Mouse (Mus musculus) heart, postnatal 4 days (tissue): ENCODE data around the gene Rab4b. TPM values are rescaled to one million over a fixed set of nuclear protein-coding genes. Genes with fewer than 3 reads are reported as not detected.
A peak's percentile ranks its signal among the peaks of the same experiment; 100 is the strongest.

Experiments
- DNase-seq: peaks from one replicate; pipeline ENCODE4 v3.0.0; 2021
- total RNA-seq, 2 experiments: library from RNA; stranded (reverse); gene quantifications; 2 replicates each; pipeline ENCODE4 v1.2.3; 2021

Rab4b gene
- total RNA-seq, 2 experiments from 2014 or later: 24.7 to 27.8 TPM

DNA sequence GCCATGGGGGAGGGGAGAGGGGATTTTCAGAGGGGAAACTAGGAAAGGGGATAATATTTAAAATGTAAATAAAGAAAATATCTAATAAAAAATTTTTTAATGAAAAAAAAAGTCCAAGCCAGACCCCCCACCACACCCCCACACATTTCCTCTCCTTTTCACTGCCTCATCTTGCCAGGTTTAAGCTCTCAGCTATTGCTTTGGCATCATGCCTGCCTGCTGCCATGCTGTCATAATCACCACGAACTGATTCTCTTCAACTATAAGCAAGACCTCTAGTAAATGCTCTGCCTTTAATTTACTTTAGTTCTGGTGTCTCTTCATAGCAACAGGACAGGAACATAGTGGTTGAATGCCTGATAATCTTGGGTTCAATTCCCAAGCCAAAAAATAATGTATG is 3.8 kb upstream of the Rab4b start:
- no peak for DNase-seq

DNA sequence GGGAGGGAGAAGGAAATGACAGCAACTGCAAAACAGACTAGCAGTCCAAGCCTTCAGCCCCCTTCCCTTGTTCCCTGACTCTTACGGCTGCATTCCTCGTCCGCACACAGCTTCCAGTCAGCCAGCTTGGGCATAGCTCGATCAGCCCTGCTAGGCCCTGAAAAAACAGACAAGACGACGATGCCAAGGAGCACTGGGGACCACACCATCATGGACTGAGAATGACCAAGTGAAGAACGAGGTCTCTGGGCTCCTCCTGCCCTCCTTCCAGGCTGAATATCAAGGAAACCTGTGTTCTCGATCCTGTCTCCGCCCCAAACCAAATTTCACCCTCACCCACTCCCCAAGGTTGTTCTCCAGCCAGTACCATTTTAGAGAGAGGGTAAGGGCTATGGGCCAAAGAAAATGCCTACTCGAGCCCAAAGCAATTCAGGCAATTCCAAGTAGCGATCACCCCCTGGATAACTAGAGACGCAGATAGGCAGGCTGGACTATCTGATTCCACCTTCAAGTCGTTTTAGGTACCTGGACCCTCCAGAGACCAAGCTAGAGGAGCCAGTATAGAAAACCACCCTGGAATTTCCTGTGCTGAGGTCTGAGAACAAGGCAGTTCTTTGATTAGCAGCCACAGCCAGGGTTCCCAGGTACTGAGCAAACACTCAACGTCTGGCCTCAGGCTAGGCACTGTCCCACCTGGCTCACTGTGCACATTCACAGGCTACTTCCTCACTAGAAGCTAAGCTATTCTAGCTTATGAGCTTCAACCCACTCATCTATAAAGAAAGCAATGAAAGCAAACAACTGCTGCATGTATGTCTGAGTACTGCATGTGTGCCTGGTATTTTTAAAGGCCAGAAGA is 2.4 kb upstream of the Rab4b start, which contains the start of the genes Gm21983 and Mia:
TSS of gene Gm21983 (minus strand) at position 250 of the 859 bp plus-strand sequence.
TSS of gene Mia (minus strand) at position 321 of the 859 bp plus-strand sequence.
- no peak for DNase-seq

DNA sequence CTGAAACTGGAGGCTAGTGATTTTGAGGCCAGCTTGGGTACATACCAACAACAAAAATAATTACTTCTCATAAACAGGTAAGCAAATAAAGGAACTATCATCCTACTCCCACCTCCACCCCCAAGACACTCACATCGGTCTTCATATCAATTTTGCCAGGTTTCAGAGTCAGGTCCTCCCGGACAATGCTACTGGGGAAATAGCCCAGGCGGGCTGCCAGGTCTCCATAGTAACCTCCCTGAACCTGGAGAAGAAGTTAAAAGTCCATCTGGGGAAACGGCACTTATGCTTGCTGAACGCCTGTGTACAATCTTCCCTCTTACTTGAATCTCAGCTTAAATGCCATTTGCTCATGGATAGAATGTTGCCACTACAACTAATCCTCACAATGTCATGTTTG is 1.3 kb upstream of the Rab4b start:
- peak; percentile 74 for DNase-seq

DNA sequence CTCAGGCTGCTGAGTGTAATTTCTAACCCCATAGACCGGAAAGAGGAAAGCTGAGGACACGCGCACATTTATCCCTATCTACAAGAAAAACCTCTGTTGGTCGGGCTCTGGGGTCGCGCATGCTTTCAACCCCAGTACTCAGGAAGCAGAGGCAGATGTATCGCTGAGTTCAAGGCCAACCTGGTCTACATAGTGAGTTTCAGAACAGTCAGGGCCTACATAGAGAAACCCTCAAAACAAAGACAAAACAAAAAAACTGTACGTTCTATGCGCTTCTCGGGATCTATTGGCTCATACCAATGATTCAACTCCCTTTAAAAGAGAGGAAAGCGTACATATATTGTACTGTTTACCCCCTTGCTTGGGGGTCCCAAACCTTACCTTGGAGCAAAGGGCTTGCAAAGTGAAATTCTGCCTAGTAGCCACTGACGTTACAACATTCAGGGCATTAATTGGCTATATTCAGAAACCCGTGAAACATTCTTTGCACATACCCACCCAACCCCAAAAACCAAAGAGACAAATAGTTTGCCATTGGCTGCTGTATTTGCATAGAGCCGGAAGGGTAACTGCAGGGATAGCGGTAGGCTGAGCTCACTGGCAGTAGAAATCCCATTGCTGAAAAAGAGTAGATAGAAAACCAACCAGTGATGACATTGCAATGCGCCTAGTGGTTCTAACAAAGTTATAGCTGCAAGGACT is 672 bp upstream of the Rab4b start:
- DNase-seq: no peak

DNA sequence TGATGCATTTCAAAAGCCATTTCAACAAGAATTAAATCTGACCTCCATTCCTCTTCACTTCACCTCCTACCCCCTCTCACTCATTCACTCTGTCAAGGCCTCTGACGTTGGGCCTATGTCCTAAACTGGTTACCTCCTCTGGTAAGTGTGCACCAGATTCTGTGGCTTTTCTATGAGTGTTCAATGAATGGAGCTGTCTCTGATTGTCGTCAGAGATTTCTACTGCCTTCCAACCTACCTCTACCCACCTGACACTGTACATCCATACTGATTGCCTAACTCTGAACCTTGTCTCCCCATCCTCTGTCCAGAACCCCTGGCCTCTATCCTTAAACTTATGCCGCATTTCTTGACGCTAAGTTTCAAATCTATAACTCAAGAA is 763 bp downstream of the Rab4b start:
- no peak for DNase-seq

DNA sequence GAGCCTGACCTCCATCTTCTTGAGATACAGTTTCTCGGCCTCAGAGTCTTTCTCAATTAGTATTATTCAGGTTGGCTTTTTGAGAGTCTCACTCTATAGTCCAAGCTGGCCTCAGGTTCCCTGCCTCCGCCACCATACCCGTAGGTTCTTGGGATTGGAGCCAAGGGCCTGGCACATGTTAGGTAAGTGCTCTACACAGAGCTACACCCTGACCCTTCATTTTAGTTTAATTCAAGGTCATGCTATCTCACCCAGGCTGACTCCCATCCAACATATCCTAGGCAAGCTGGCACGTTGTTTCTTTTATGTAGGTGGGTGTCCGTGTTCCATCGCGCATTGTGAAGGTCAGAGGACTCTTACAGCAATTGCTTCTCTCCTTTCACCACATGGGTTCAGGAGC is 3.8 kb downstream of the Rab4b start:
- no peak for DNase-seq

DNA sequence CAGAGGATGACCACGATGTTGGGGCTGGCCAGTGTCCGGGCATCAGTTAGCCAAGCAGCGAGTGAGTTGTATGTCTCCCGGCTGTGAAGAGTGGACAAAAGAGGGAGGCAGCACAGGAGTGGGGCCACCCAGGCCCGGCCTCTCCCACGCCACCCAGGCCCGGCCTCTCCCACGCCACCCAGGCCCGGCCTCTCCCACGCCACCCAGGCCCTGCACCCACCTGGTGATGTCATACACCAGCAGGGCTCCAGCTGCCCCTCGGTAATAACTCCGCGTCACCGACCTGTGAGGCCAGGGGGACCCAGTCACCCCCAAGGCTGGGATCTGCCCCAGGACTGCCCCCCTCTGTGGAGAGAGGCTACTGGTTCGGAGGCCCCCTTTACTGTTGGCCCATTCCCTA is 4.2 kb downstream of the Rab4b start:
- DNase-seq: no peak

DNA sequence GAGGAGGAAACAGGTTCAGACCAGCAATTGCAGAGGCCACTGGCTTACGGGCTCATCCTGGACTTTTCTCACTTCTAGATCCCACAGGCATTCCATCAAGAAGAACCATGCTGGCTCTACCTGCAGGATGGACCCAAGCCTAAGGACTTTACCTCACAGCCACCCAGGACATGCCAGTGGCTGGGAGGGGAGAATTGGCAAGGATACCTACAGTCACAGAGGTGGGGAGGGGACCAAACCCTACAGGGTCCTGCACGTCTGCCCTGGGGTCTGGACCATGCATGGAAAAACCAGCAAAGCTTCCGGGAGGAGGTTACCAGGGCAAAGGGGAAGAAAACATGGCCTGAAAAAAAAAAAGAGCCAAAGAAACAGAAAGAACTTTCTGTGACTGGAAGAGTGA is 7.7 kb downstream of the Rab4b start:
- no peak for DNase-seq

DNA sequence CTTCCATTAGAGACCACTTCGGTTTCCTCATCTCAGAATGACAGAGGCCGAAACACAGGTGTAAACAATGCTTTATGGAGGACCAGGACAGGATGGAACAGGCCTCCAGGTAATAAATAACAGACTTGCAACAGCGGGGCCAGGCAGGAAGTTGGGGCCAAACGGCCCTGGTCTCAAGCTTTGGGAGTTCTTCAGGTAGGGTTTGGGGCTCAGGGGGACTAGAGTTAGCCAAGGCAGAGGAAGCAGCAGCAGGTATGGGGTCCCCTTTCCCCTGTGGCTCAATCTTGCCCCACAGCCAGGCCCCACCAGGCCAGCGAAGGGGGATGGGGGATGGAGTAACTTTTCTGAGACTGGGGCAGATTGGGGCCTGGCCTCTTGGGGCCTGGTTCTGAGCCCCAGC is 10.3 kb downstream of the Rab4b start:
- DNase-seq: no peak

DNA sequence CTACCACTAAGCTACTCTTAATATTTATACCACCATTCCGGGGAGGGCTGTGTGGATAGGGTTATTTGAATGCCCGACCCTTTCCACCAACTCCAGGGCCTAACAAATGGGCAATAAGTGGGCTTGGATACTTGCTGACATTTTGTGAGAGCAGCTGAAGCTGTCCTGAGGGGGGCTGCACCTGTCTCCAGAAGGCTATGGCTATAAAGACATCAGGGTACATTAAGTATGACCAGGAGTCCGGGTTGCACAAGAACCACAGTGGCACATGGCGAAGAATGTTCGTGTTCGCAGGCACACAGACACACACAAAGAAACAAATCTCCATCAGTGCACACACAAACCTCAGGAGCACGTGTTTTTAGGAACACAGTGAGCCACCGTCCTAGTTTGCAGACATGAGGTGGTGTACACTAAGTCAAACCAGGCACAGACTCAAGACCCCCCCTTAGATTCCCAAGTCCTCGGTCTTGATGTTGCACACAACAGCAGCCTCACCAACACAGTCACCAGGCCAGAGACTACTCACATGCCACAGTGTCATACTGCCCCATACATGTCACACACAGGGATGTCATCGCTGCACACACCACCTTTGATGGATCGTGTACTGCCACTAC is 11.1 kb downstream of the Rab4b start:
- DNase-seq: no peak

DNA sequence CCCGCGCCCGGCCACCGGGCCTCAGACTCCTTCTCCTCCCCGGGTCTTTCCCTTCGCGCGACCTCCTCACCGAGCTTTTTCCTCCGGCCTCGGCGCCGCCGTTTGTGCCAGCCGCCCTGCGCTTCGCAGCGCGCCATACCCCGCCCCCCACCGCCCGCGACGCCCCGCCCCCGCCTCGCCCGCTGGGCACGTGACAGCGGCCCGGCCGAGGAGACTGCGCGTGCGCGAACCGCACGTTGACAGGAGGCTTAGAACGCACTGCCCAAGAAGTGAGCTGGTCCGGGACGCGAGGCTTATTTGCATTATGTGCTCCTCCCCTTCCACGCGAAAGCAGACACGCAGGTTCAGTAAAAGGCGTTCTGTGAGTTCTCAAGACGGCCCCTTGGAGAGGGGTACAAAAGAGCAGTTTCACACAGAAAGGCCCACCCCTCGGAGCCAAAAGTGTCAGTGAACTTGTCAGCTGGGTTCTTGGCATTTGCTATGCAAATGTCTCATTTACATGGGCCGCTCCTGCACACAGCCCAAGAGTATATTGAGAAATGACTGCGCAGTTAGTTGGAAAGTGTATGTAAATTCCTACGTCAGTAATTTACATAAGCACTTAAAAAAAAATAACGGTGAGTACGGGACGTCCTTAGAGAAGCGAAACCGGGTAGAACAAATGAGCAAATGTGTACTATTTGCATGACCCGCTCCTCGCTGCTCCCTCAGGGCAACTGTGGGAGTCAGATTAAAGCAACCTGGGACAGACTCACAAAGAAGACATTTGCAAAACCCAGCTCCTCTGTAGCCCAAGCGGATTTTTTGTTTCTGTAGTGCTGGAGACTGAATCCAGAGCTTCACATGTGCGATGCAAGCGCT is 11.9 kb downstream of the Rab4b start, which contains the start of gene Egln2:
TSS of gene Egln2 (minus strand) at position 189 of the 861 bp plus-strand sequence.
- DNase-seq: peak; percentile 97

DNA sequence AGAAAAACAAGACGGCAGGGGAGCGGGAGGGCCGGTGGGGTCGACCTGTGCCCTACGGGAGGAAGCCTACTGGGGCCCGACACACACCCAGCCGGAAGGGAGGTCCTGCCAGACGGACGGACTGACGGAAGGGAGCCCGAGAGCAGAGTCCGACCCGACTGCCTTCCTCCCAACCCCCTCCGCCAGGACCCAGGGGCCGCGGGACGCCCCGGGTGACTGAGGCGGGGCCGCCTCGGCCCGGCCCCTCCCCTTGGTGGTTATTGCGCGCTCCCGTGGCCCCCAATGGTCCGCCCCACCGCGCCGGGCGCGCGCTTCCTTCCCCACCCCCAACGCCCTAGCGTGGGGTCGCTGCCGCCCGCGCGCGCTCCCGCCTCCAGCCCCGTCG is 12.5 kb downstream of the Rab4b start:
- DNase-seq: peak; percentile 91

DNA sequence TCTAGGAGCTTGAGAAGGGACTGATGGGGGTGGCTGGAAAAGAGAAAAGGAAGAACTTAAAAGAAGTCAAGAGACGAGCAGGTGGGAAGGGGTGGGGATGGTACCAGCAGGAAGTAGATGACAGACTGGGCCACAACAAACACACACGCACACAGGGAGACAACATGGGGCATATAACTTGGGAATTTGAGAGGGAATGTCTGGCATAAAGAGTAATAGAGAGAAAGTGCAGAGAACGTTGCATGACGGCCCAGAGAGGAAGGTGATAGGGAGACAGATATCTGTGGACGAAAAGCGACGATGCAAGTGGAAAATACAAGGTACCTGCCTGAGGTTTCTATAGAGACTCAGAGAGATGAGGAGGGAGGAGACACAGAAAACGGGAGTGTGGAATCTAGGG is 13.0 kb downstream of the Rab4b start:
- DNase-seq: no peak

DNA sequence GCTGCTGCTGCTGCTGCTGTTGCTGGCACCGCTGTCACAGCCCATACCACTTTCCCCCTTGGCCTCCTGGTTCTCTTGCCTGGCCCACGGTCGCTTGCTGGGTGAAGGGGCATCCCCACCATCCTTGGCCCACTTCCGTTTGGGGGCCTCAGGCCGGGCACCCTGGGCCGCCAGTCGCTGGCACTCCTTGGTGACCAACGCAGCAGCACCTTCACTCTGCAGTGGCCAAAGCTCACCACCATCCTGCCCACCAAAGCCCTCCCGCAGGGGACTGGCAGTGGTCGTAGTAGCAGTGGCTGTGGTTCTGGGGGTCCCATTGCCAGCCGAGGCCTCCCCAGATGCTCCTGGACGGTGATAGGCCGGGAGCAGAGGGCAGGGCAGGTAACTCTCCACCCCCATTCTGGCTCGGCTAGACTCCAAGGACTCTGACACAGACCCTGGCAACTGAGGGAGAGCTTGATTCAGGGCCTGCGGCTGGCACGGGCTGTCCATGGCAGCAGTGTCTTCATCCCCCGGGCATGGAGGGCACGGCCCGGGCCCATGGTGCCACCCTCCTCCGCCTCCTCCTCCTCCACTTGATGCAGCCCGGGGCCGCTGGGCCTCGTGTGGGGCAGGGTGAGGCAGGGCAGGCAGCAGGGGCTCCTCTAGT is 13.6 kb downstream of the Rab4b start:
- DNase-seq: no peak

DNA sequence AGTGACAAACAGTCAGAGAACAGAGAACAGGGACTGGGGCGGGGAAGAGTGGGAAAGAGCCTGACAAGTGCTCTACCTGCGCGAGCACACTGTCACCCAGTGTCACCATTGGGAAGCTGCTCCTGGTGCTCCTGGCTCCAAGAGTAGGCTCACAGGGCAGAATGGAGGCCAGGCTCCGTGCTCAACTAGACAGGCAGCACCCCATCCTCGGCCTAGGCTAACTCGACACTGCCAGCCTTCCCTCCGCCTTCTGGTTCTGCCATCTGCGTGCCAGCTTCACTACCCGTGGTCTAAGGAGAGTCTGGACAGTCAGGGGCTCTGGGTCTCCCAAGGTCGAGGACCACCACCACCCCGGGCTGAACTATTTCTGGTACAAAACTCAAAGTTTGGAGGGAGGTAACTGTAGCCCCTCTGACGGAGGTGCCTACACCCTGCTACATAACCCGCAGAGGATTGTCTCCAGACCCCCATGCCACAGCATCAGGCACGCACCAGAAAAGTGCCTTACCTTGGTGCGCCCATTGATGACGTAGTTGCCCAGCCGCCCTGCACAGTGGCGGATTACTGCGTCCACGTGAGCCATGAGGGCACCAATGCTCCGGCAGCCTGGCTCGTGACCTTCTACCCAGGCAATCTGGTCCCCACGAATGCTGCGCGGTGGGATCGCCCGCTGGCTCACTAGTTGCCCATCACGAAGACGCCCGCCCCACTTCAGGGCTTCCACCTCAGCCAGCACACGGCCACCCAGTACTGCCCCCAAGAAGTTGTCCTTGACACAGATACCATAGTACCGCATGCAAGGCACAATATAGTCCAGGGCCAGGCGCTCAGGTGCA is 14.4 kb downstream of the Rab4b start:
- peak; percentile 28 for DNase-seq

DNA sequence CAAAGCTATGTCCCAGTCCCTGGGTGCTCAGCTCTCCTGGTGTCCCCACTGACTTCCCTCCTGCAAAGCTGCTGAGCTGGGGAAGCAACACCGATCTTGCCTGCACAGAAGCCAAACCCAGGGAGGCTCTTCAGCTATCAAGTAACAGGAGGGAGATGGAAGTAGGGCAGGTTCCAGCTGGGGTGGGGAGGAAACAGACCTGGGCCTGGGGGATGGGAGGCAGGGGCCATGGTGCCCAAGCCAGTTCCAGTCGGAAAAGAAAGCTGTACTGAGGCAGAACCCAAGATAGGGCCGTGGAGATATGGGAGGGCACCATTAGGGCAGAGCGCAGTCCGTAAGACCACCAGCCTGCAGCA is 15.3 kb downstream of the Rab4b start:
- DNase-seq: no peak

DNA sequence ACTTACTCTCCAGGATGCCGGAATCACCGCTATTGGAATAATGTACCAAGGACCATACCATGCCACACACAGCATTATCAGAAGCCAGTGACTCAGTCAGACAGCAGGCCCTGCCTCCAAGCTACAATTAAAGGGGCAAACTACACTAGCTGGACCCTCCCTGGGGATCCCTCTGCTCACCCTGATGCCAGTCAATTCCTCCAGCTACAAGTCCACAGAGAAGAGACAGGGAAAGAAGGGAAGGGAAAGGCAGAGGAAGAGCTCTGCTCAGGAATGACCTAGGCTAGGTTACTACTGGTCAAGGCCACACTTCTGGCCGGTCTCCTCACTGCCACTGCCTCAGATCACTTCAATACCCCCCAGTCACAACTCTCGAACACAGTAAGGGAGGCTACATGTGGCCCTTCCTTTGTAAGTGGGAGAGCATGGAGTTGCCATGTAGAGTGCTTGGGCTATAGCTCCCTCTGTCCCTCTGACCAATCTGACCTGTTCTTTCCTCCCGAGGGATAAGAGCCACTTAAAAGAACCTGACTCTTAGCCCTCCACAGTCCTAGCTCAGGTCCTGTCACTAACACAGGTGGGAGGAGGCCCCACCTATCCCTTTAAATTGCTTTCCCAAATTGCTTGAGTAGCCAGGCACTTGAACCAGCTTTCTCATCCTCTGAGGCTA is 15.8 kb downstream of the Rab4b start:
- DNase-seq: no peak

DNA sequence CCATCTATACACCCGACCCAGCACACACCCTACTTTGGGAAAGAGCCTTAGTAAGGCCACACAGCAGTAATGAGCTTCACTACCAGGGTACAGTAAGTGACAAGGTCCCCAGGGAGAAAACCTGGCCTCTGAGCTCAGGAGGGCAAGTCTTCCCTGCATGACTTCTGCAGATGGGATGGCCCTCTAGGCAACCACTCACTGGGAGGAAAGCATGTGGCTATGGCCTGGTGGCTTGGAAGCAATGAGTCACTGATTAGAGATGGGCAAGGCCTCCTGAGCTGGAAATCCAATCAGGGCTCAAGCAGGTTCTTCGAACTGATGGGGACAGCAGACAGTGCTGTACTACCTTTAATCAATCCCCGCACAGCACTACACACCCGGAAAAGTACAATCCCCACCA is 17.0 kb downstream of the Rab4b start:
- DNase-seq: no peak

DNA sequence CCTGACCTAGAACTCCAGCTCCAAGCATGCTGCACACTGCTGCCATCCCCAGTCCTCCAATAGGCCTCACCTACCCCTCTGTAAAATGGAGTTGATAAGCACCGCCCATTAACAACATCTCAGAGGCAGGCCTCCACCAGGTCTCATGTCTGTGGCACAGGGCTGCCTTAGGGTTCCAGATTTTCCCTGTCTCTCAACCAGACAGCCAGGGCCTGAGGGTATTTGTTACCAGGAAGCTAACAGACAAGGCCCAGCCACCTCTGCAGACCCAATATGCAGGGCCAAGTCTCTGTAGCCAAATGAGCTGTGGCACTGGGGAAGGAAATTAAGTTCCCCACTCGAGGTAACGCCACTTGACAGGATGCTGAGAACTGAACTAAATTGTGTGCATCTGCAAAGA is 17.8 kb downstream of the Rab4b start:
- DNase-seq: no peak

DNA sequence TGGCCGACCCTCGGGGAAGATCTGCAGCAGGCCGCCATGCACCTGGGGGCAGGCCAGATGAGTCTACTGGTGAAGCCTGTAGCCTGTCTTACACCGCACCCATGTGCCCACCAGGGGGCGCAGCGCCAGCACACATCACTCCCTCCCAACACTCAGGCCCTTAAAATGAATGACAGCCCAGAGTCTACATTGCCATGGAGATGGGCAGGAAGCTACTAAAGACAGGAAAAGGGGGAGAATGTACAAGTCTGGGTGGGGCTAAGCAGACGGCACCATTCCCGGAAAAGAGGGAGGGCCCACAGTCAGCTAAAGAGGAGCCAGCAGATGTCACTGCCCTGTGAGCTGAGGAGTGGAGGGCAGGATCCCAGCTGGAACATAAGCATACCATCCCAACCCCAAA is 18.8 kb downstream of the Rab4b start:
- peak; percentile 91 for DNase-seq
